In the genomic region with DNA sequence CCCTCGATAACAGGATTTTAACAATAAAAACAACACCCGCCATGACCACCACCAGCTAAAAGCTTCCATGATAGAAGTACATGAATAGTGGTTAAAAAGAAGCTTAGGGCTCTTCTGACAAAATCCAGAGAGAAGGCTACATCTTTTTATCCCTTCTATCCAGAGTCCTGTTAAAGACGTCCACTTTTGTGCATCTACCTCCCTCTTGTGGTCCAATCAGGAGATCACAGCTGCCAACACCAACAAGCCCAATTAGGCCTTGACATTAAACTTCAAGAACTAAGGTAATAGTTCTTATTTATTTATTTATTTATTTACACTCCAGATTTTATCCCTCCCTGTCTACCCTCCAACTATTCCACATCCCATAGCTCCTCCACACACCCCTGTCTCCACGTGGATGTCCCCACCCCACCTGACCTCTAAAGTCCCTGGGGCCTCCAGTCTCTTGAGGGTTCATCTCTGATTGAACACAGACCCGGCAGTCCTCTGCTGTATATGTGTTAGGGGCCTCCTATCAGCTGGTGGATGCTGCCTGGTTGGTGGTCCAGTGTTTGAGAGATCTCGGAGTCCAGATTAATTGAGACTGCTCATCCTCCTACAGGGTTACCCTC, we compare ENCODE assay signal across 9 mouse cellular contexts. TPM values are rescaled to one million over a fixed set of nuclear protein-coding genes. Genes with fewer than 3 reads are reported as not detected.
DNase-seq lines count a peak whose midpoint lies in the region; ATAC-seq and TF ChIP-seq lines count a peak whose summit lies in the region.
"Had no signal": no experiment of that assay in that cellular context is flagged by ENCODE, and none has a peak within 500 bp of the region (broad histone marks: within the 10 kb centered on the region; RNA-seq: fewer than 3 reads in every experiment).

No protein-coding gene starts in this region.

- no peak overlapping the region for H3K4me3 ChIP-seq in intestine, embryonic 16.5 days (ENCODE audit: low read length)
- H3K4me3 ChIP-seq in intestine, embryonic 15.5 days (replicated peaks): no peak overlapping the region
- no peak overlapping the region for H3K4me3 ChIP-seq in left cerebral cortex, adult 2 months
- H3K4me3 ChIP-seq in midbrain, embryonic 11.5 days (ENCODE audit: low read depth, low read length): no peak overlapping the region
- H3K4me3 ChIP-seq: lung, embryonic 15.5 days had no signal

- ATAC-seq in intestine, embryonic 16.5 days: peak; percentile 36; the same call in 1 of the 2 replicates
- no peak for ATAC-seq in intestine, embryonic 15.5 days
- no peak for ATAC-seq in midbrain, embryonic 11.5 days (ENCODE audit: low FRiP score)

- peak; percentile 82 for TF ChIP-seq CTCF in left cerebral cortex, adult 2 months (IDR thresholded peaks at IDR 0.05)

- no peaks in the 10 kb centered on the region for H3K27me3 ChIP-seq in intestine, embryonic 16.5 days (replicated peaks; ENCODE audit: control insufficient read depth, insufficient read depth, low read length)
- H3K27me3 ChIP-seq in intestine, embryonic 15.5 days (replicated peaks): no peaks in the 10 kb centered on the region
- H3K27me3 ChIP-seq in midbrain, embryonic 11.5 days (ENCODE audit: control insufficient read depth, insufficient read depth, low read length): no peaks in the 10 kb centered on the region
- H3K27me3 ChIP-seq: lung, embryonic 15.5 days had no signal

- no peak overlapping the region for H3K4me2 ChIP-seq in intestine, embryonic 16.5 days (ENCODE audit: low read depth, low read length)
- no peak overlapping the region for H3K4me2 ChIP-seq in intestine, embryonic 15.5 days (replicated peaks)
- H3K4me2 ChIP-seq in midbrain, embryonic 11.5 days: no peak overlapping the region
- H3K4me2 ChIP-seq: lung, embryonic 15.5 days had no signal

- no peak overlapping the region for H3K9ac ChIP-seq in intestine, embryonic 16.5 days (ENCODE audit: low read depth, low read length)
- H3K9ac ChIP-seq in intestine, embryonic 15.5 days: no peak overlapping the region
- H3K9ac ChIP-seq in midbrain, embryonic 11.5 days (ENCODE audit: low read length): no peak overlapping the region
- H3K9ac ChIP-seq: lung, embryonic 15.5 days had no signal

- 42% methylated on average over 6 of the region's 6 CpGs for WGBS in intestine, embryonic 16.5 days
- 39% methylated on average over 6 of the region's 6 CpGs for WGBS in intestine, embryonic 15.5 days
- 53% methylated on average over 6 of the region's 6 CpGs for WGBS in midbrain, embryonic 11.5 days

- H3K9me3 ChIP-seq in intestine, embryonic 16.5 days (ENCODE audit: control insufficient read depth, low read length): no peaks in the 10 kb centered on the region
- no peaks in the 10 kb centered on the region for H3K9me3 ChIP-seq in intestine, embryonic 15.5 days
- H3K9me3 ChIP-seq in midbrain, embryonic 11.5 days (ENCODE audit: control insufficient read depth, low read length): no peaks in the 10 kb centered on the region
- H3K9me3 ChIP-seq: lung, embryonic 15.5 days had no signal

- no peaks in the 10 kb centered on the region for H3K36me3 ChIP-seq in intestine, embryonic 16.5 days (ENCODE audit: control insufficient read depth, insufficient read depth, low read length)
- H3K36me3 ChIP-seq in intestine, embryonic 15.5 days: no peaks in the 10 kb centered on the region
- no peaks in the 10 kb centered on the region for H3K36me3 ChIP-seq in midbrain, embryonic 11.5 days (ENCODE audit: control insufficient read depth, insufficient read depth, low read length)
- H3K36me3 ChIP-seq: lung, embryonic 15.5 days had no signal

- no peak overlapping the region for H3K27ac ChIP-seq in intestine, embryonic 16.5 days (ENCODE audit: low read length)
- no peak overlapping the region for H3K27ac ChIP-seq in intestine, embryonic 15.5 days
- no peak overlapping the region for H3K27ac ChIP-seq in left cerebral cortex, adult 2 months
- no peak overlapping the region for H3K27ac ChIP-seq in midbrain, embryonic 11.5 days (ENCODE audit: low read depth, low read length)
- H3K27ac ChIP-seq: lung, embryonic 15.5 days had no signal

- intact Hi-C loops in heart, postnatal 14 days (cut with DNase I): loop anchor here (1.0 to 10.0 kb wide), 3 partner anchors 106 to 282 kb away; no protein-coding TSS in a partner anchor
- intact Hi-C loops in left cerebral cortex, adult 2 months (cut with DNase I): loop anchor here (1.0 to 5.0 kb wide), 2 partner anchors 106 to 179 kb away; no protein-coding TSS in a partner anchor

- H3K4me1 ChIP-seq in intestine, embryonic 16.5 days (ENCODE audit: control insufficient read depth, insufficient read depth, low read length): no peaks in the 10 kb centered on the region
- no peaks in the 10 kb centered on the region for H3K4me1 ChIP-seq in intestine, embryonic 15.5 days (replicated peaks)
- H3K4me1 ChIP-seq in midbrain, embryonic 11.5 days (ENCODE audit: control insufficient read depth, insufficient read depth, low read length): no peaks in the 10 kb centered on the region
- H3K4me1 ChIP-seq: lung, embryonic 15.5 days had no signal

- DNase-seq in NIH3T3 (ENCODE audit: low read depth): peak; percentile 90
- DNase-seq in cerebellum, postnatal 10 days: peak; percentile 76 to 80
- peak; percentile 18 to 59 for DNase-seq in heart, postnatal 14 days
- DNase-seq in left cerebral cortex, adult 2 months (ENCODE audit: extremely low spot score in 1 of 2, low spot score in 2 of 2): peak; percentile 55 to 57
- peak; percentile 88 for DNase-seq in midbrain, embryonic 11.5 days (ENCODE audit: low spot score, missing footprints)
- DNase-seq in yolk sac, embryonic 10.5 days (ENCODE audit: low spot score): peak; percentile 21

RNA-seq across cellular contexts. Expression of a gene that starts 23.9 kb away (rescaled TPM):
- polyA plus RNA-seq in intestine, embryonic 16.5 days (2015; fragmentation: Nextera tagmentation; extraction: Ambion mirVana): 45.6 and 46.3 TPM in 2 replicates
- 56.0 and 56.1 TPM in 2 replicates for polyA plus RNA-seq in intestine, embryonic 15.5 days (2015; fragmentation: Nextera tagmentation; extraction: Ambion mirVana)
- 100 to 1,000 TPM in 1 of 2 experiments, 10 to 100 TPM in 1; 99.1 to 102 TPM for total RNA-seq in heart, postnatal 14 days (2021)
- 100 to 1,000 TPM; 137 to 158 TPM for total RNA-seq in left cerebral cortex, adult 2 months (2021)
- polyA plus RNA-seq in midbrain, embryonic 11.5 days (2014; fragmentation: Nextera tagmentation; extraction: Ambion mirVana): 65.6 and 70.8 TPM in 2 replicates

Comparison
In these comparisons a context has a peak if more than half of its experiments do, and no peak if none do; other contexts are left out.
1. DNase-seq: peak in every context shown above with its lines; median percentile 90 in NIH3T3; 88 in midbrain, embryonic 11.5 days; 78 in cerebellum, postnatal 10 days; 56 in left cerebral cortex, adult 2 months; 38 in heart, postnatal 14 days; 21 in yolk sac, embryonic 10.5 days.